Mouse (Mus musculus) midbrain, embryonic 14.5 days (tissue): ENCODE measurements around the gene Eif3g. TPM values are rescaled to one million over a fixed set of nuclear protein-coding genes. Genes with fewer than 3 reads are reported as not detected.

ENCODE experiments used
- ATAC-seq: fragments of 200-750 bp; cut with Nextera tagmentation; 2 replicates; pipeline ENCODE4 v1.8.0; 2017; ENCODE audit warnings: moderate number of reproducible peaks, moderate library complexity; ENCODE audit not compliant: low FRiP score, low TSS enrichment
- DNase-seq: peaks from one replicate; pipeline ENCODE4 v3.0.0-alpha.2; 2015
- H3K27ac ChIP-seq: fragments of 300-500 bp; sonication (generic); replicated peaks from 2 replicates; pipeline ENCODE4 v1.5.1; 2014; ENCODE audit warnings: mild to moderate bottlenecking, low read depth, low read length, moderate library complexity
- H3K27me3 ChIP-seq: fragments of 300-500 bp; sonication (generic); 2 replicates; pipeline ENCODE4 v1.6.1; 2014; ENCODE audit warnings: low read length, control low read depth, mixed read lengths; ENCODE audit not compliant: control insufficient read depth, insufficient read depth
- H3K36me3 ChIP-seq: fragments of 300-500 bp; sonication (generic); 2 replicates; pipeline ENCODE4 v1.6.1; 2014; ENCODE audit warnings: low read length, control low read depth; ENCODE audit not compliant: control insufficient read depth, insufficient read depth
- H3K4me1 ChIP-seq: fragments of 300-500 bp; sonication (generic); 2 replicates; pipeline ENCODE4 v1.6.1; 2014; ENCODE audit warnings: mild to moderate bottlenecking, antibody characterized with exemption, low read length, control low read depth; ENCODE audit not compliant: control insufficient read depth, insufficient read depth
- H3K4me2 ChIP-seq: fragments of 300-500 bp; sonication (generic); 2 replicates; pipeline ENCODE4 v1.6.1; 2014; ENCODE audit warnings: mild to moderate bottlenecking, low read length, moderate library complexity
- H3K4me3 ChIP-seq: fragments of 300-500 bp; sonication (generic); replicated peaks from 2 replicates; pipeline ENCODE4 v1.5.1; 2014; ENCODE audit warnings: low read depth, low read length
- H3K9ac ChIP-seq: fragments of 300-500 bp; sonication (generic); replicated peaks from 2 replicates; pipeline ENCODE4 v1.6.1; 2014; ENCODE audit warnings: mild to moderate bottlenecking, low read length, moderate library complexity
- H3K9me3 ChIP-seq: fragments of 300-500 bp; sonication (generic); 2 replicates; pipeline ENCODE4 v1.6.1; 2016; ENCODE audit warnings: low read length, control low read depth, mixed read lengths; ENCODE audit not compliant: control insufficient read depth
- WGBS: fragments of 180-500 bp; shearing (Covaris S2); extraction: QIAGEN DNeasy Blood & Tissue Kit; methylation state at CpG from one replicate; pipeline ENCODE4 v1.1.7; 2014; 5-methylcytosine and 5-hydroxymethylcytosine counted together
- polyA plus RNA-seq: library from polyadenylated mRNA; unstranded; fragments of >200 nt; fragmentation: Nextera tagmentation; extraction: Ambion mirVana; gene quantifications from 2 replicates; pipeline ENCODE4 v1.2.1, GENCODE M21; 2014

Gene Eif3g
- 231 and 234 TPM in 2 replicates for polyA plus RNA-seq

DNA sequence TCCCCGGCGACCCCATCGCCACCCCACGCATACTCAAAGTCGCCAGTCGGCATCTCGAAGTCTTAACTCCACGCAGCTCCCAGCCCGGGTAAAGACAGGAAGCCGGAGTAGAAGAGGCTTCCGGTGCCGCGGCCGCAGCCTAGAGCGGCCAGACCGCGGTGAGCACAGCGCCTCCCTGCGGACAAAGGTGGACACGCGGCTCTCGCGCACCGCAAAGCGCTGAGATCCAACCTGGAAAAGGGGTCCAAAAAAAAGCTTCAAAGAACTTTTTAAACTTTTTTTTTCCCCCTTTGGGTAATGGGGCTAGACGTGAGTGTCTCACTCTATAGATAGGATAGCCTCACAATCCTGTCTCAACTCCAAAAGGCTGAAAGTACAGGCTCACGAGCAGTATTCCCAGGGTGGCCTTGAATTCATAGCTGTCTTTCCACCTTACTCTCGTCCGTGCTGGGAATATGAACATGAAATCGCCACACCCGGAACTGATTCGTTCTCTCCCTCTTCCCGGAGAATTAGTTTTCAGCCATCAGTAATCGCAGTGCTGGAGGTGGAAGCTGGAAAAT lies at the start of gene Eif3g:
Gene Eif3g, minus strand, starts transcription at position 113 of the 563 bp plus-strand sequence.
- H3K9me3 ChIP-seq = no peaks in the 10 kb centered on the region
- ATAC-seq (peak; percentile 85), DNase-seq (peak; percentile 94)
- peak within 1 kb of the TSS; percentile 71 for H3K9ac ChIP-seq
- peak within 1 kb of the TSS; percentile 26; the same call in 1 of the 2 replicates for H3K27ac ChIP-seq
- WGBS = 4% methylated on average over 34 of the region's 34 CpGs
- H3K4me1 ChIP-seq = peaks cover 5% of the 10 kb centered on the region
- peaks cover 31% of the 10 kb centered on the region for H3K36me3 ChIP-seq
- H3K27me3 ChIP-seq = no peaks in the 10 kb centered on the region
- peak within 1 kb of the TSS; percentile 79 for H3K4me2 ChIP-seq
- peak within 1 kb of the TSS; percentile 81 for H3K4me3 ChIP-seq

DNA sequence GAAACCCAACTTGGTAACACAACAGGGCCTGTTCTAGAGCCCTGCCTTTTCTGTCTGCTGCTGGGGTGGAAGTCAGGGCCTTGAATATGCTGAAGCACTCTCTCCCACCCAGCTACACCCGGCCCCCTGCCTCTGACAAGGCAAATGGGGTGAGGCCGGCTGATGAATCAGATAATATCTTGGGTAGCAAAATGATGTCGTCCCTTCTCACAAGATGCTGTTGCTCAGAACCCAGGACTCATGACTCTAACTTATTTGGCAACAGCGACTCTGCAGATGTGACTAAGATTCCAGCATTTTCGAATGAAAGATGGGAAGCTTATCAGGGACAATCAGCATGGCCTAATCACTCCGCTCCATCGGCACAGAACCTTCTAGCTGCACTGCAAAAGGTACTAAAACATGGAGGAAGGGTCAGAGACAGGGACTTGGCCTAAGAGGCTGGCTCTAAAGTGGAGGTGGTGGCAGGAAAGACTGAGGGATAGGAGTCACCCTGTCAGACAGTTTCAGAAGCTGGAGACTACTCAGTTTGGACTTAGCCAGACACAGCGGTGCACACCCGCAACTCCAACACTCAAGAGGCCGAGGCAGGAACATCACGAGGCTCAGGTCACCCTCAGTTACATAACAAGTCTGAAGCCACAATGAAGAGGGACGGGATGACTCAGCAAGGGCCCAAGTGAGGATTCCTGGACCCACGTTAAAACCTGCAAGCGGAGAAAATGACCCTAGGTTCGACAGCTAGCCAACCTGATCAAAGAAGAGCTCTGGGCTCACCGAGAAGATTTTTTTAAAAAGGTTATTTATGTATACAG lies 47.9 kb upstream of the Eif3g start:
- Histone ChIP-seq H3K36me3 (peaks cover 4% of the 10 kb centered on the region; the same call in 1 of the 2 replicates), H3K27me3 (no peaks in the 10 kb centered on the region), H3K4me2 (no peak overlapping the region), H3K4me1 (peaks cover 5% of the 10 kb centered on the region), H3K4me3 (no peak overlapping the region), H3K9me3 (no peaks in the 10 kb centered on the region), H3K27ac (no peak overlapping the region), H3K9ac (no peak overlapping the region)
- WGBS = 85% methylated on average over 16 of the region's 16 CpGs
- no peak for DNase-seq
- ATAC-seq = no peak

DNA sequence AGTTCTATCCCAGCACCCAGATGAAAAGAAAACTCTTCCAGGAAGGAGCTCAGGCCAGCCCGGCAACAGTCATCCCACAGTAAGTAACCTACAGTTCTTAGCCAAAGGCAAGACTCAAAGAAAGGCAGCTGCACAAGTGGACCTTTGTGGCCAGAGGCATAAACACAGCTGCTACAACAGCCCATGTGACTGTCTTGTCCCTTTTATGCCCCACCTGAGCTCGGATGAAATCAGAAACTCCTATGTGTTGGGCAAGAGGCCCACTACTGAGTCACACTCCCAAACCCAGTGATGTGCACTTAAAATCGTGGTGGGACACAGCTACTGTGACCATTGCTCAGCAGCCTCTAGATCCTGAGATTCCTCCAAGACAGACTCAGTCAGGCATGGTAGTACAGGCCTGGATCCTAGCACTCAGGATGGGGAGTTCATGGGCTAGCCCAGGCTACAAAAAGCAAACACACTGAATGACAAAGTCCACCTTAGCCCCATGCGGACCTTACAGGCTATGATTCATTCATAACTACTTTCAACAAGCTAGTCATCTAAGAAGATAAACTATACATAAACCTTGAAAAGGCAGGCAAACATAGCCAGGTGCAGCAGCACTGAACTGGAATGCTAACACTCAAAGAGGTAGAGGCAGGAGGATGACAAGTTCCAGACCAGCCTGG lies 46.4 kb upstream of the Eif3g start:
- Histone ChIP-seq H3K9me3 (no peaks in the 10 kb centered on the region), H3K27me3 (no peaks in the 10 kb centered on the region), H3K4me3 (no peak overlapping the region), H3K4me2 (no peak overlapping the region), H3K36me3 (peaks cover 19% of the 10 kb centered on the region), H3K27ac (no peak overlapping the region), H3K4me1 (no peaks in the 10 kb centered on the region), H3K9ac (no peak overlapping the region)
- no peak for ATAC-seq
- WGBS = 83% methylated on average over 4 of the region's 4 CpGs
- DNase-seq = no peak

DNA sequence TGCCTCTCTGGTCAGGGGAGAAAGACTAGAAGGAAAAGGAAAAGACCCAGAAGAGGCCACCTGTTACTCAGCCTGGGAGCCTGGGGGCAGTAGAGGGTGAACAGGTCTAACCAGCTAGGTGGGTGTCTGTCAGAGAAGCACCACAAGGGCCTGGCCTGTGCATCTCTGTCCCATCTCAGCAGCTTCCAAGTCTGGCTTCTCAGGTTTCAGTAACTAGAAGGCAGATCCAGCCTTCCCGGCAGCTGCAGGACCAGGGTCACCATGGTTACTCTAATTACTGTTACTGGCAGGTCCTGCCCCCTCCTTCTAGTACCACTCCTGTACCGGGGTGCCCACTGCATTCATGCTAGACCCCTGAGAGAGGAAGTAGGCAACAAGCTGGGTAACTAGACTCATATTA lies 45.5 kb upstream of the Eif3g start:
- Histone ChIP-seq H3K9me3 (no peaks in the 10 kb centered on the region), H3K27ac (no peak overlapping the region), H3K27me3 (no peaks in the 10 kb centered on the region), H3K36me3 (peaks cover 28% of the 10 kb centered on the region), H3K4me3 (no peak overlapping the region), H3K9ac (no peak overlapping the region), H3K4me2 (no peak overlapping the region), H3K4me1 (no peaks in the 10 kb centered on the region)
- ATAC-seq = no peak
- DNase-seq = no peak
- WGBS = 6% methylated on average over 2 of the region's 2 CpGs

DNA sequence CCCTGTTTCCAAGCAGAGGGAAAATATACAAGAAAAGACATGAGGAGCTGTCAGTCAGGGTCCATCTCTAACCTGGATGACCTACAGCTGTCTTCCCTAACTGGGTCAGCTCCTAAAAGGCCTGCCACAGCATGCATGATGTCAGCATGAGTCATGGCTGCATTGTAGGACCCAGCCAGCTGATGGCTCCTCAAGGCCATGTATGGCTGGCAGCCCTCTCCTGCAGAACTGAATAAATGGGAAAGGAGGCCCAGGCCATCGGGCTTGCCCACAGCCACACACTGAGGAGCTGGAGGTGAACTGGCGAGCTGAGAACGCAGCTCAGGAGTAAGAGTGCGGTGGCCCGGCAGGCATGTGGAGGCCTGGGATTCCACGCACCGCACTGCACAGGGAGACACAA lies 45.0 kb upstream of the Eif3g start:
- WGBS = 89% methylated on average over 7 of the region's 7 CpGs

DNA sequence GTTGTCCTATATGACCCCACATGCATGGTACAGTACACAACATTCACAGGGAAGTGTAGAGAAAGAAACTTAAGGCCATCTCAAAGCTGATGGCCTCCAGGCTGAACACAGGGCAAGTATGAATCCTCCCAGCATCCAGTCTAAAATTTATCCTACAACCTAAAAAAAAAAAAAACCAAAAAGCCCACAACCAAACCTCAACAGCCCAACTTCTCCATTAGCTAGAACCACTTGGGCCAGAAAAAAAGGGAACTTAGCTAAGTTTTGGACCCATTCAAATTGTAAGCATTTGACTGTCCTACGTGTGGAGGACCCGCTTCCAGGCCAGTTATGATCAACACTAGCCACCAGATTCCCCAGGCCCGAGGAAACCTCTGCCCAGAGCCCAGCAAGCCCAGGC lies 24.8 kb upstream of the Eif3g start:
- Histone ChIP-seq H3K9ac (no peak overlapping the region), H3K27me3 (no peaks in the 10 kb centered on the region), H3K4me3 (no peak overlapping the region), H3K36me3 (peaks cover 99% of the 10 kb centered on the region), H3K27ac (no peak overlapping the region), H3K9me3 (no peaks in the 10 kb centered on the region), H3K4me2 (no peak overlapping the region), H3K4me1 (no peaks in the 10 kb centered on the region)
- DNase-seq = no peak
- WGBS = 94% methylated on average over 3 of the region's 3 CpGs
- ATAC-seq = no peak

More for the DNA sequence above, 45.0 kb upstream of the Eif3g start:
- DNase-seq (no peak), ATAC-seq (no peak)
- Histone ChIP-seq H3K9me3 (no peaks in the 10 kb centered on the region), H3K4me2 (no peak overlapping the region), H3K9ac (no peak overlapping the region), H3K27me3 (no peaks in the 10 kb centered on the region), H3K4me1 (no peaks in the 10 kb centered on the region), H3K27ac (no peak overlapping the region), H3K36me3 (peaks cover 33% of the 10 kb centered on the region), H3K4me3 (no peak overlapping the region)

DNA sequence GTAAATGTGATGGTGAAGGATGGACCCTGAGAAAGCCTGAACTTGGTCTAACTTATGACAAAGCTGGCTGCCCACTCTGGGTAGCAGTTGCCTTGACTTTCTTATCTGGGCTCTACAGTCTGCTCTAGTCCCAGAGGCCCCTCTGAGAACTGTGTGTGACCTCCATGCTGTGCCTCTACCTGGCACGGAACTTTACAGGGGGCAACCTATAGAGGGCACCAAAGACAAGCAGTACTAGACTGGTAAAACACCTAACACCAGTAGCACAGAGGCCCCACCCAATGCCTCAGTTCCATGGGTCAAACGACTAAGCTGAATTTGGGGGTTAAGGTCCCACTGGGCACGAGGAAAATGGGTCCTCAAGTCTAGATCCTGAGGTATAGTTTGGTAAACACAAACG lies 17.7 kb upstream of the Eif3g start:
- WGBS = 89% methylated on average over 4 of the region's 4 CpGs

DNA sequence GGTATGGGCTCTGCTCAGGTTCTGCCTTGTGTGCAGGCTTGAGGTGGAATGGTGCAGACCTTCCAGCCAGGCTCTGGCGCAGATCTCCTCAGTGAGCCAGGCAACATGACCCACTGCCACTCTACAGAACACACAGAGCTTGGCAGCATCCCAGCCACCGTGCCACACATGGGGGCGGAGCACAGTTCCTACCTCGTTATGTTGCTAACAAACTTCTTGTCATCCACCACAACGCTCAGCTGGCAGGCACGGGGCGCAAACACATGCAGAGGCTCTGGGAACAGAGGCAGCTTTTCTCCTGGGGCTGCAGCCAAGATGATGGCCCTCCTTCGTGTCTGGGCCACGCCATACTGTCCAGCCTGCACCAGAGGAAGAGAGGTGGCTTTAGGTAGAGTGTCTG lies 11.5 kb upstream of the Eif3g start:
- DNase-seq = no peak
- Histone ChIP-seq H3K4me2 (no peak overlapping the region), H3K36me3 (peaks cover 99% of the 10 kb centered on the region), H3K27me3 (no peaks in the 10 kb centered on the region), H3K4me3 (no peak overlapping the region), H3K27ac (no peak overlapping the region), H3K4me1 (no peaks in the 10 kb centered on the region), H3K9me3 (no peaks in the 10 kb centered on the region), H3K9ac (no peak overlapping the region)
- ATAC-seq = no peak
- 93% methylated on average over 9 of the region's 9 CpGs for WGBS

More for the DNA sequence above, 17.7 kb upstream of the Eif3g start:
- Histone ChIP-seq H3K4me3 (no peak overlapping the region), H3K27ac (no peak overlapping the region), H3K4me2 (no peak overlapping the region), H3K9me3 (no peaks in the 10 kb centered on the region), H3K9ac (no peak overlapping the region), H3K4me1 (no peaks in the 10 kb centered on the region), H3K36me3 (peaks cover 100% of the 10 kb centered on the region), H3K27me3 (no peaks in the 10 kb centered on the region)
- ATAC-seq (no peak), DNase-seq (no peak)
